Mouse (Mus musculus) skeletal muscle tissue, adult 2 months (tissue): ENCODE data around the gene Tox3.

Source experiments
- DNase-seq: peaks from one replicate; pipeline ENCODE4 v3.0.0-alpha.2; 2012; ENCODE audit warnings: low read depth, low spot score

The Tox3 gene

GRCm38 (mm10) chr8:90348178-90348925 lies at the start of gene Tox3:
Tox3 (minus strand) TSS chr8:90348343.
- no peak for DNase-seq

DNA sequence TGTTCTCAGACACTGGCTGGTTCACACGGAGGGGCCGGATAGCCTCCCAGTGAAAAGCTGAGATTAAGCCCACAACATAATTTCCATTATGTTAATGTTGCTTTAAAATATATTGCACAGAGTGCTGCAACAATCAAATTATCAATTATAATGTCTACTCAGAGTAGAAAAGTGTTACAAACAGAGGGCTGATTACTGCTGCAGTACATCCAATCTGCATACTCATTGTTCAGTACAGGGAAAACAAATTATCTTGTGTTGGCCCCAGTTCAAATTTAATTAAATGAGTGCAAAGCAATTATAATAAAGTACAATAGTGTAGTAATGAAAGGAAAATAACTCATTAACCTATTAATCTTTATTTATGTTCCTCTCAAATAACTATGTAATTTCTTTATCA lies 44.5 kb upstream of the Tox3 start:
- no peak for DNase-seq

DNA sequence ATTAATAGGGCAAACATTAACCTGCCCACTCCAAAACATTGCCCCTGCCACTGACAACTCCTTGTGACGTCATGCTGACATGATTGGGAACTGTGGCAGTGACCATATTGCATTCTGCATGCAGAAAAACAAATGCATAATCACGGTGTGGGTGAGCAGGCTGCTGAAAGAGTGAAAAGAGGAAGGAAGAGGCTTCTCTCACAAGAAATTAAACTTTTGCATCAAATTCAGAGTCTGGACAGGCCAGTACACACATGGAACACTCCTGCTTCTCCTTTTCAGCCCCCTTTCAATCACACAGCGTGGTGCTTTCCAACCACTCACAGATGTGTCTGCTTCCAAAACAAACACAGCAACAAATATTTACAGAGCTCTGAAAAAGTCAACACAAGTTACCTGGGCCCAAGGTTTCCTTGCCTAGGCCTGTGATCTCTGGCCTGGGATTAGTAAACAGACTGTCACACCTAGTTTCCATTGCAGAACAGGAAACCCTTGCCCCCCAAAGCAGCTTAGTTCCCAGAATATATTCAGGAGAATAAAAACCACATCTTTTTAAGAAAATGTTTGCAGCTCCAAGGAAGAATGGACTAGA lies 43.4 kb upstream of the Tox3 start:
- no peak for DNase-seq

DNA sequence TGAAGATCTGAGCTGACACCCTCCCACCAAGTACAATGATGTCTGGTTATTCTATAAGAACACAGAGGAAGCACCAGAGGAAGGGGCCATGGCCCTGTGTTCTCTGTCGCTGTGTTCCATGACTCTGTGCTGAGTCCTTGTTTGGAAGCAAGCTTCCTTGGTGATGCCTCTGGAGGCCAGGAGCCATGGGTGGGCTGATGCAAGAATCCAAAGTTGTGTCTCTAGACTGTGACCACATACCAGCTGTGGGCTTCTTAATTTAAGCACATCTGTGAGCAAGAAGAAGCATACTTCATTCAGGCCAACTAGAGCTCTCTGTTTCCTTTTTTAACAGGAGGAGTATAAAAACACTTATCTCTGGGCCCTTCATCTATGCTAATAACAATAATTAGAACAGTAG lies 42.7 kb upstream of the Tox3 start:
- DNase-seq, result no peak

DNA sequence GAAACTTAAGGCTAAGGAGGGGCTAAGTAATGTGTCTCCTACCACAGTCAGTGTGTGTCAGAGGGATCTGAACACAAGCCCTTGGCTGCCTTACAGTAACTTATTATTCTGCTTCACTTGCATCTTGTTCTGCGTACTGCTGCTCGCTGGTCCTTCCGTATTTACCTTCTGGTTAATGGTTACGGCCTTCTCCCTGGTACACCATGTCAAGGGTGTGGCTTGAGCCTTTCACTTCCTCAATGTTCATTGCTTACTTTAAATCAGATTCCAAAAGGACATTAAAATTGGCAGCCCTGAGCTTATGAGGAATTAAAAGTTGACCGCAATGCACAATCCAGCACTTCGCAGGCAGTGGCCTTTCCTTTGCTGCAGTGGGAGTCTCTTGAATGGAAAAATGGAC lies 30.9 kb upstream of the Tox3 start:
- no peak for DNase-seq

- no peak for DNase-seq
Observed at GRCm38 (mm10) chr8:90378036-90378435, 29.9 kb upstream of the Tox3 start.

DNA sequence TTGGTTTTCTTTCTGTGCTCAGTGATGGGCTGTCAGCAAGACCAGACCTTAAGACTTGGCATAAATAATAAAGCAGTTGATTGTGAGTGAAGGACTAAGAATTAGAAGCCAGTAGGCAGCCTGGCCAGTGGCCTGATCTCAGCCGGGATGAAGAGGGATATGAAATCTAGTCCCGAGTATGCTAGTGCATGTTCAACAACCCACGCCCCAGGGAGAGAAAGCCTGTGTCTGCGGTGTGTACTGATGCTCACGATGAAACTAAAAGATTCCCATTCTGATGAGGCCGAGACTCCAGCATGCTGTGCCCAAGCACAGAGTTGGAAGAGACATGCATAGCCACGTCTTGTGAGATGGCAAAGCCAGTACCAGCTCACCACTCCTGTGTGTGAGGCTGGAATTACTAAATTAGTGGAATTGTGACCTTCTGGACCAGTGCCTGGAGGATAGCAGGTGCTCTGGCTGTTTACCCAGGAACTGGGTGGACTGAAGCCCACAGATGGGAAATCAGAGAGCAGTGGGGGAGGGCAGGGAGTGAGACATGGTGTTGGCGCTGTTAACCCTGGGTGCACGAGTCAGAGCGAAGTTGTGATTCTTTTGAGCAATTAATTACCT lies 23.6 kb upstream of the Tox3 start:
- peak; percentile 42 for DNase-seq

DNA sequence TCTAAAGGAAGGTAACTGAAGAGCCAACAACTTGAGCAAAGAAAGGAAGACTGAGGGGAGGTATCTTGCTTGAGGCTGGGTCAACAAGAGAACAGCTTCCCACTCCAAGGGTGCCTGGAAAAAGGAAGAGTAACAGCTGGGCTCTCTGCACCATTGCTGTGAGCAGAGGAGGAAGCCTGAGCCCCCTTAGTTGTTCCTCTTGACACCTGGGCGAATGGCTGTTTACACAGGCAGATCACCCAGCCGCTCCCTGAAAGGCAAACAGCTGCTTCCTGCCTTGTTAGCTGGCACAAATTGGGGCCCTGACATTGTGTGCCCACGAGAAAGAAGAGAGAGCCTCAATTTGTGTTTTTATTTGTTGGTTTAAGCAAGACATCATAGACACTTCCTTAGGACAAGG lies 21.7 kb upstream of the Tox3 start:
- DNase-seq, result no peak

DNA sequence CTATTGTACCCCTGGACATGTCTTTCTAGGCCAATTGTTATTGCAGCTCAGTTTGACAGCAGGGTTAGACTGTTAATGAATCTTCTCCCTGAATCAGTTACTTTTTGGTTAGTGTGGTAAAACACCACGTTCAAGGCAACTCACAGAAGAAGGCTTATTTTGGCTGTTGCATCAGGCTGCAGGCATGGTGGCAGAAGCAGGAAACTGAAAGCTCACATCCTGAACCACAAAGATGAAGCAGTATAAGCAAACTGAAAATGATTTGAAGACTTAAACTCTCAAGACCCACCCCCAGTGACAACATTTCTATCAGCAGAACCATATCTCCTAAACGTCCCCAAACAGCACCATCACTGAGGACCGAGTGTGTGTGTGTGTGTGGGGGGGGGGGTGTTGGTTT lies 8.6 kb upstream of the Tox3 start:
- DNase-seq, result no peak

- DNase-seq, result no peak
Observed at GRCm38 (mm10) chr8:90354782-90355181, 6.6 kb upstream of the Tox3 start.

DNA sequence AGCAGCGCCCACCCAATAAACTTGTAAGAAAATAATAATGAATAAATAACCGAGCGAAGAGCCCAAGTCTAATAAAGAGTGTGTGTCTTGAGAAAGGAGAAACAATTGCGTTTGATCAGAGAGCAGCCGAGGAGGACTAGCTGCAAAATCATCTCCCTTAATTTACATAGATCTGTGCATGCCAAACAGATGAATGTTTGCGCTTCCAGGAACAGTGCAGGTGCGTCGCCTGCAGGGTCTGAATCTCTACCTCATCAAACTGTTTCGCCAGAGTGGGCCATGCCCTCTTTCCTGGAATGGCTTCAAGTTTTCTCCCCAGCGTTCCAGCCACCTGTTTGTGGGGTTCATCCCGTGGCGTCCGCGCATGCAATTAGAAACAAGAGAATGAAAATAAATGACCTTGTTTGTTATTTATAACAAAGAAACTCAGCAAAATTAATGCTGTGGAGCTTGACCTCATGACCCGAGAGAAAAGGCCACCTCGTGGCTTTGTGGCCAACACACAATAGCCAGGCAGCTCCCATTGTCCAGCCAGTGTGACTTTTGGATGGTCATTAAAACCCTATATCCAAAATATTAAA lies 5.9 kb upstream of the Tox3 start:
- DNase-seq, result no peak

DNA sequence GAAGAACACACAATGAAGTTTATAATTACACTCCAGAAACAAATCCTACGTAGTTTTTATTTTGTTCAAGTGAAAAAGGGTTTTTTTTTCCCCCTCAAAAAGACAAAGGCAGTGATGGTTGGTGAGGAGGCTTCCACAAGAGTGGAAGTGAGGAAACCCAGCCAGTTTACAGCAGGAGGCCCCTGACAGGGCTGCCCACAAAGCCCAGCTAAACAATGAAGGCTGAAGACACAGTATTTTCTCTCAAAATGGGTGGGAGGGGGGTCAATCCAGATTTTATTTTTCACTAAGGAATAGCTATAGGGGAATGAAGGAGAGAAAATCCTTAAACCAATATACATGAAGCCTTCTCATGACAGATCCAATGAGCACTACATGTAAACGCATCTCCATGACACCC lies 5.4 kb upstream of the Tox3 start:
- no peak for DNase-seq

DNA sequence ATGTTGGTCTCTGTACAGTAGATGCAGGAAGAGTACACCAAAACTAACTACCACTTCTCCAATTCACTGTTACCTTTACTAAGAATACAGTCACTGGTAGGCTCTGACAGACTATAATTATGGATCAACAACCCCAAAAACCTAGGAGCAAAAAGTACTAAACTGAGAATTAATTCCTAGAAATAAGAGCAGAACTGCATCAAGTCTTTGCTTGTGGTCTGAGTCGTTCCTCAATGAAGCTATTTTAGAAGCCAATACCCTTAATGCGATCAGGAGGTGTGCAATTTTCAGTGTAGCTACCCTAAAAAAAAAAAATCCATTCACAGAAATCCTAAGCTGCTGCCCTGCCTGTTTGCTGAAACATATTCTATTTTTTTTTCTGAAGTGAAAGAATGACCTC lies 4.8 kb upstream of the Tox3 start:
- no peak for DNase-seq

GRCm38 (mm10) chr8:90349709-90350562 lies 1.8 kb upstream of the Tox3 start:
- no peak for DNase-seq

- no peak for DNase-seq
Observed at GRCm38 (mm10) chr8:90348926-90349683, 962 bp upstream of the Tox3 start.

- no peak for DNase-seq
Observed at GRCm38 (mm10) chr8:90347581-90348177, 464 bp downstream of the Tox3 start.

DNA sequence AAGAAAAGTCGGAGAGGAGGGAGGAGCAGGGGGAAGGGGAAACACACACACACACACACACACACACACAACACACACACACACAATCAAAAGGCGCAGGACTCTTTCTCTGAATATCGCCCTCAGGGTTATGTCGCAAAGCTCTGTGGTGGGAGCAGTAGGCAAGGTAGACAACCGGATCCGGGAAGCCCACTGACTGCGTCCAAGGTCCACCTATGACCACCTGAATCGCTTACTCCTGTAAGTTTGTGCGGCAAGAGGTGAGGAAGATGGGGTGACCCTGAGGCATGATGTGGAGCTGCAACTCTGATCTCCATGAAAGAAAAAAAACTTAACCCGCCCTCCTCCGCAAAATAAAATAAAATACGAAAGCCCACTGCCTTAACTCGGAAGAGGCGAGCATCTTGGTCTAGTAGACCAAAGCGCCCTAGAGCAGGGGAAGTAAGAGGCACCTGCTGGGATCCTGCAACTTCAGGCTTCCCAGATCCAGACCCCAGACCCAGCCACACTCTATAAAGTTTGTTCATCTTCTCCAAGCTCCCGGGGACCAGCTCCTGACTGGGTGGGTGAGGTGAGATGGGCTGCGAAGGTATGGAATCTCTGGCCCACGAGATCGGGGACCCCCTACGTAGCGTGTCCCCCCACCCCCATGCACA lies 1.1 kb downstream of the Tox3 start:
- DNase-seq, result no peak

GRCm38 (mm10) chr8:90346138-90346879 lies 1.8 kb downstream of the Tox3 start:
- DNase-seq, result no peak
